Mouse (Mus musculus): Measurements from ENCODE around the gene Cdk19. TPM values are rescaled to one million over a fixed set of nuclear protein-coding genes. Genes with fewer than 3 reads are reported as not detected.
"Not testable (repeated sequence)": the region's sequence is repeated elsewhere in the genome, so short reads cannot be mapped to it uniquely, and the experiment has no call there.

The Cdk19 gene
- 9.5 and 11.2 TPM in 2 replicates for polyA plus RNA-seq (2016; fragmentation: Nextera tagmentation; extraction: Ambion mirVana)

DNA sequence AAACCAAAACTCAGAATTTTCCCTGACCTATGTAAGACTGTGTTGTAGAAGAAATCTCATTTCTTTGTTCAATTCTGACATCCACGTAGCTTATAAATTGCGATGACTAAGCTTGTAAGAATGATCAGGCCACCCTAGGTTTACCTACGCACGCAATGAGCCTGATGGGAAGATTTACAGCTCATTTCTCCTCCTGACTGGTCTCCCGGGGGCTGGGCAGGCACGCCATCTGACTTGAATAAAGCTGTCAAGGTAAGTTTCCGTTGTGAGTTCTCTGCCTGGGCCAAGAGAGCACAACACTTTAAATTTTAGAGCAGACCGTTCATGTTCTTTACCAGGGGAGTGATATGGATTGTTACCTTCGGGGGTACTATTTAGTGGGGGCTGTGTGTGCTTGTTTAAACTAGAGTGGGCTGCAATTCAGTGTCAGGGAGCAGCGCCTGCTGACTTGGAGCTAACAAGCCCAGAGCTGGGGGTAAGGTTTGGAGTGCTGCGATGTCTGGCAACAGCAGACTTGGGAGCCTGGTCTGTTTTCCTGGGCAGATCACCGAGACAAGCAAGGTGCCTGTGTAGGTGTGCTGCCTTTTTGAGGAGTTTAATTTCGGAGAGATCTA is at the start of gene Cdk19:
Cdk19 (plus strand) TSS at position 214 of the 614 bp plus-strand sequence.
- no peaks in the 10 kb centered on the region for H3K36me3 ChIP-seq
- H3K9ac ChIP-seq, result no peak within 1 kb of the TSS
- no peak within 1 kb of the TSS for H3K4me2 ChIP-seq
- H3K27ac ChIP-seq (ENCODE audit: poor library complexity, severe bottlenecking), result no peak within 1 kb of the TSS
- no peaks in the 10 kb centered on the region for H3K4me1 ChIP-seq (replicated peaks)
- no peak for ATAC-seq (ENCODE audit: insufficient number of reproducible peaks, low FRiP score)
- H3K27me3 ChIP-seq (replicated peaks), result peaks cover 6% of the 10 kb centered on the region; the same call in 1 of the 2 replicates
- H3K4me3 ChIP-seq, result no peak within 1 kb of the TSS
- WGBS, result 42% methylated on average over 13 of the region's 13 CpGs
- H3K9me3 ChIP-seq (replicated peaks), result no peaks in the 10 kb centered on the region; the same call in 1 of the 2 replicates

DNA sequence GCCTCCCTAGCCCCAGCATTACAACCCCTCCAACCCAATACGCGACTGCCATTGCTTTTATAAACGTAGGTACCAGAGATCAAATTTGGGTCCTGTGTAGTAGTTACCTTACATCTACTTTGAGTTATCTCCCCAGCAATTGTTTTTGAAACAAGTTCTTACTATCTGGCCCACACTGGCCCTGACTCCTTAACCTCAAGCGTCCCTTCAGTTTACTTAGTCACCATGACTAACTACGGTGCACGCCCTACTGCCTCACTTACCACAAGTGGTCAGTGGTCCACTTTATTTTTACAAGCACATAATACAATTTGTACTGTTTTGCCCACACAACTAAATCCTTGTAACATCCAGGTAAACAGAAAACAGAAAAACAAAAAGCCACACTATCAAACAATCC is 46.7 kb upstream of the Cdk19 start:
- Histone ChIP-seq H3K4me1 (replicated peaks) (peaks cover 16% of the 10 kb centered on the region), H3K9me3 (replicated peaks) (no peaks in the 10 kb centered on the region), H3K4me3 (no peak overlapping the region), H3K27me3 (replicated peaks) (no peaks in the 10 kb centered on the region), H3K36me3 (peaks cover 37% of the 10 kb centered on the region), H3K9ac (no peak overlapping the region), H3K27ac (ENCODE audit: poor library complexity, severe bottlenecking) (no peak overlapping the region), H3K4me2 (no peak overlapping the region)
- ATAC-seq (ENCODE audit: insufficient number of reproducible peaks, low FRiP score), result peak; percentile 84
- 91% methylated on average over 6 of the region's 6 CpGs for WGBS

DNA sequence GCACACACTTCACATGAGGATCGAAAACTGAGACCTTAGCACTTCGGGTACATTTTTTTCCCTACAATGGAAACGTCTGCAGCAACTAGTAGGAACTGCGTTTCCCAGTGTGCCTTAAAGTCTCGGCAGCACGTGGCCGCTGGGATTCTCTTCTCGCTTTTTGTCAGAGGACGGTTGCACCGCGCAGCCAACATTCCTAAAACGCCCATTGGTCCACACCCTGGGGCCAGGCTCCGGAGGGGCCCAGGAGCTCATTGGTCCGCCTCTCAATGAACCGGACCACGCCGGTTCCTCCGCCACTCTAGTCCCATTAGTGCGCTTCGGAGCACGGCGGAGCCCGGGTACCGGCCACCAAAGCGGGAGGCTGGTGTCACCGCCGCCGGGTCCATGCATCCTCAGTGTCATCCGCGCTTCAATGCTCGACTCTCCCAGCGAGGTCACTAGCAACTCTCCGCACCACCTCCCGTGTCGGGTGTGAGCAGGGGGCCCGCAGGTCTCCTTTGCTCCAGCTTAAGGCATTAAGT is 38.7 kb upstream of the Cdk19 start:
- Histone ChIP-seq H3K27me3 (replicated peaks) (no peaks in the 10 kb centered on the region), H3K4me3 (peak overlapping the region; percentile 97), H3K27ac (ENCODE audit: poor library complexity, severe bottlenecking) (peak overlapping the region; percentile 92), H3K4me2 (peak overlapping the region; percentile 79), H3K36me3 (no peaks in the 10 kb centered on the region), H3K9ac (peak overlapping the region; percentile 98), H3K4me1 (replicated peaks) (peaks cover 28% of the 10 kb centered on the region), H3K9me3 (replicated peaks) (no peaks in the 10 kb centered on the region)
- WGBS, result under 1% methylated on average over 36 of the region's 36 CpGs
- peak; percentile 86 for ATAC-seq (ENCODE audit: insufficient number of reproducible peaks, low FRiP score)

DNA sequence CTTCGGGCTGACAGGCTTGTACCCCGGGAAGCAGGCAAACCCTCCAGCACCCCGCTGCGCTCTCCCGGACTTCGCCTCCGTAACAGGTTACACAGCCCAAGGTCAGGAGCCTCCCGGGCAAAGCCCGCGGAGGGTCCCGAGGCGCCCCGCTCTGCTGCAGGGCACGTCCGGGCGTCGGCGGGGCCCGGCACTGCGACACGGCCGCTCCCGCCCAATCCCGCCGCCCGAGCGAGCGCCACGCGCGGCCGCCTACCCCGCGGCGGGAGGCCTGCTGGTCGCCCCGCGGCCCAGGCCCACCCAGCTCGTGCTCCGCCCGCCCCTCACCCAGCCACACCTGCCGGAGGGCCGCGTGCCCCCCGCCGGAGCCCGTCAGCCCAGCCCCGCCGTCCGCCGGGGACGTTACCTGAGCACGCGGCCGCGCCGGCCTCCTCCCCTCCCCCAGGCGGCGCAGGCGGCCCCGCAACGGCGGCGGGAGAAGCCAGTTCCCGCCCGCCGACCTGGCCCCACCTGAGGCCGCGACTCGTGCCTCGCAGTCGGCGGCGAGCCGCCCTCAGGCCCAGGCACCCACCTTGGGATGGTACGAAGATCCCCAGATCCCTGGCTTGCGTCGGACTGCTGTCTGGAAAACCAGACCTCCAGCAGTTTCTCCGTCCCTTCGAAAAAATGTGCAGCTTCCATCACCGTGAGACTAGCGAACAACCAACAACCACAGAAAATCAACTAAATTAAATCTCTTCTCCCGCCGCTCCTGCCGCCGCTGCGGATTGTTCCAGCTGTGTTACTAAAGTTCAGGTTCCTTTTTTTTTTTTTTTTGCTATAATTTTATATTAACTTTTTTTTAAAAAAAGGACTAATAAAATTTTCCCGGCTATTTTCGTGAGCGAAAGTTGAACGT is 37.9 kb upstream of the Cdk19 start:
- H3K27ac ChIP-seq (ENCODE audit: poor library complexity, severe bottlenecking), result peak overlapping the region; percentile 92
- whole genome bisulfite sequencing, result under 1% methylated on average over 64 of the region's 91 CpGs

DNA sequence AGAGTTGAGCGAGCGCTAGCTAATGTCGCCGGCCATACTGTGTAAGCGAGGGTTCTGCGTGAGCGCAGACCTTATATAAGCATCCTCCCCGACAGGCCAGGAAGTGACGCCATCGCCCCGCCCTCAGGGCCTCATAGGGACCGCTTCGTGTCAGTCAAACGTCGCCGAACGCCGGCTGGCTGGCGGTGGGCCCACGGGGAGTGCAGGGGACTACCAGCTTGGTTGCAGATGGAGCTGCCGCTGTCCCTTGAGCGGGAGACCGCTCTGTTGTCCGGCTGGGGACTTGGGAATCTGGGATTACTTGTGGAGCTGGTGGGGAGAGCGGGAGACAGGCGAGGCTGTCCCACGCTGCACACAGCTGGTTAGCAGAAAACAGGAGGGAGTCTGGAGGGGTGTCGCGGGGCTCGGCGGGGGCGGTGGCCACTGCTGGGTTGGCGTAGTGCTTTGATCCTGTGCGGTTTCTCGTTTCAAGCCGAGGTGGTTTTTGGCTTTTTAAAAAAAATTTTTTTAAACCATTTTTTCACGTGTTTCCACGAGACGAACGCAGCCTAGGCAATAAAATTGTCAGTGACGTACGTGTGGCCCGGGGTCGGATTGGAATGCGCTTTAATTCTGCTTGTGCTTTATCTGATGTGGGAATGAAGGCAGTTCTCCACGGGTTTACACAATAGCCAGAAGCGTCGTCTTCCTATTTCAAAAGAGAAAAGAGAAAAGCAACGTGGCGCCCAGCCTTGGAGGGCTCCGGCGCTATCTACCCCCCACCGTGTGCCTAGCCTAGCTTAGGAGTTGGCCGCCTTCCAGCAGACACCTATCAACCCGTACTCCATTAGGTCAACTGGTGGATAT is 37.0 kb upstream of the Cdk19 start, which contains the start of gene Amd1:
Amd1 (minus strand) TSS at position 47 of the 846 bp plus-strand sequence.
- 0% methylated on average over 55 of the region's 55 CpGs for WGBS
- H3K9me3 ChIP-seq (replicated peaks), result 0 out of 2 replicates have a peak, but pooled peaks cover 3% of the 10 kb centered on the region
- no peaks in the 10 kb centered on the region for H3K36me3 ChIP-seq
- no peaks in the 10 kb centered on the region for H3K27me3 ChIP-seq (replicated peaks)
- H3K4me3 ChIP-seq, result peak within 1 kb of the TSS; percentile 97
- peak within 1 kb of the TSS; percentile 79 for H3K4me2 ChIP-seq
- H3K27ac ChIP-seq (ENCODE audit: poor library complexity, severe bottlenecking), result peak within 1 kb of the TSS; percentile 96
- H3K4me1 ChIP-seq (replicated peaks), result peaks cover 22% of the 10 kb centered on the region
- peak; percentile 95 for ATAC-seq (ENCODE audit: insufficient number of reproducible peaks, low FRiP score)
- H3K9ac ChIP-seq, result peak within 1 kb of the TSS; percentile 98

More for the DNA sequence above, 37.9 kb upstream of the Cdk19 start:
- peak; percentile 53 for ATAC-seq (ENCODE audit: insufficient number of reproducible peaks, low FRiP score)
- not testable (repeated sequence) for H3K27me3 ChIP-seq (replicated peaks); H3K36me3 ChIP-seq; H3K9me3 ChIP-seq (replicated peaks)
- Histone ChIP-seq H3K4me3 (peak overlapping the region; percentile 97), H3K9ac (peak overlapping the region; percentile 98), H3K4me1 (replicated peaks) (peaks cover 22% of the 10 kb centered on the region), H3K4me2 (peak overlapping the region; percentile 79)

DNA sequence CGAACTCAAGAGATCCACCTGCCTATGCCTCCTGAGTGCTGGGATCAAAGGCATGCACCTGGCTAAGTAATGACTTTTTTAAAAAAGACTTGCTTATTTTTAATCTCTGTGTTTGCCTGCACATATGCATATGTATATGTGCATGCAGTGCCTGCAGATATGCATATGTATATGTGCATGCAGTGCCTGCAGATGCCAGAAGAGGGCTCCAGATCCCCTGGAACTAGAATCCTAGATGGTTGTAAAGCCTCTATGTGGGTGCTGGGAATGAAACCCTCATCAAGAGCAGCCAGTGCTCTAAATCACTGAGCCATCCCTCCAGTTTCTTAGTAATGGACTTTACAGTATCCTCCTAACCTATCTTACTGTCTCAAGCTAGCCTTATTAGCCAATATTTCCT is 33.4 kb upstream of the Cdk19 start:
- ATAC-seq (ENCODE audit: insufficient number of reproducible peaks, low FRiP score), result no peak
- WGBS, result 93% methylated on average over 1 of the region's 1 CpGs
- Histone ChIP-seq H3K4me2 (no peak overlapping the region), H3K9ac (no peak overlapping the region), H3K27ac (ENCODE audit: poor library complexity, severe bottlenecking) (no peak overlapping the region), H3K4me1 (replicated peaks) (peaks cover 5% of the 10 kb centered on the region; the same call in 1 of the 2 replicates), H3K4me3 (no peak overlapping the region), H3K27me3 (replicated peaks) (no peaks in the 10 kb centered on the region), H3K9me3 (replicated peaks) (0 out of 2 replicates have a peak, but pooled peaks cover 3% of the 10 kb centered on the region), H3K36me3 (no peaks in the 10 kb centered on the region)

DNA sequence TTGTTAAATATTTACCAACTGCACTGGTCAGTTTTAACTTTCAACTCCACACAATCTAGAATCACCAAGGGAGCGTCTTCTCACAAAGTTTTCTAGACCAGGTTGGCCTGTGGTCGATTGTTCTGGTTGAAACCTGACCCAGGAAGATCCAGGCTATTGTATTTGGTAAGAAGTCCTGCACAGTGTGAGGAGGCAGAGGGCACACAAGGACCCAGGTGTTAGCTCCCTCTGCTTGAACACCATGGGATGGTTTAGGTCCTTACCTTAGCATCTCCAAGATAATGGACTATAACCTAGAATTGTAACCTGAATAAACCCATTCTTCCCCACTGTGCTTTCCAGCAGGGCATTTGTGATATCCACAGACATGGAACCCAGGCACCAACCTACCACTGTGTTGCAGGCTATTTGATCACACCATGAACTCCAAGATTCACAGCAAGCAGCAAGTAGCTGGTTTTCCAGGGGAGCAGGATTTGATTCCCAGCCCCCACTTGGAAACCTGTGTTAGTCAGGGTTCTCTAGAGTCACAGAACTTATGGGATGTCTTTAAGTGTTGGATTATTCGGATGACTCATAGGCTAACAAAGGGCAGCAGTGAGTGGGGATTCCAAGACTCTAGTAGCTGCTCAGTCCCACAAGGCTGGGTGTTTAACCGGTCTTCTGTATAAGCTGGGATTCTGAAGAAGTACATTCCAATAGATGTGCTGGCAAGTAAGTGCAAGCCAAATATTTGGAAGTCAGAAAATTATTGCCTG is 31.4 kb upstream of the Cdk19 start:
- Histone ChIP-seq H3K27ac (ENCODE audit: poor library complexity, severe bottlenecking) (no peak overlapping the region), H3K36me3 (no peaks in the 10 kb centered on the region), H3K4me1 (replicated peaks) (peaks cover 17% of the 10 kb centered on the region), H3K27me3 (replicated peaks) (no peaks in the 10 kb centered on the region), H3K9ac (no peak overlapping the region), H3K9me3 (replicated peaks) (0 out of 2 replicates have a peak, but pooled peaks cover 3% of the 10 kb centered on the region), H3K4me3 (no peak overlapping the region), H3K4me2 (no peak overlapping the region)
- WGBS, result 63% methylated on average over 4 of the region's 4 CpGs
- ATAC-seq (ENCODE audit: insufficient number of reproducible peaks, low FRiP score), result no peak

DNA sequence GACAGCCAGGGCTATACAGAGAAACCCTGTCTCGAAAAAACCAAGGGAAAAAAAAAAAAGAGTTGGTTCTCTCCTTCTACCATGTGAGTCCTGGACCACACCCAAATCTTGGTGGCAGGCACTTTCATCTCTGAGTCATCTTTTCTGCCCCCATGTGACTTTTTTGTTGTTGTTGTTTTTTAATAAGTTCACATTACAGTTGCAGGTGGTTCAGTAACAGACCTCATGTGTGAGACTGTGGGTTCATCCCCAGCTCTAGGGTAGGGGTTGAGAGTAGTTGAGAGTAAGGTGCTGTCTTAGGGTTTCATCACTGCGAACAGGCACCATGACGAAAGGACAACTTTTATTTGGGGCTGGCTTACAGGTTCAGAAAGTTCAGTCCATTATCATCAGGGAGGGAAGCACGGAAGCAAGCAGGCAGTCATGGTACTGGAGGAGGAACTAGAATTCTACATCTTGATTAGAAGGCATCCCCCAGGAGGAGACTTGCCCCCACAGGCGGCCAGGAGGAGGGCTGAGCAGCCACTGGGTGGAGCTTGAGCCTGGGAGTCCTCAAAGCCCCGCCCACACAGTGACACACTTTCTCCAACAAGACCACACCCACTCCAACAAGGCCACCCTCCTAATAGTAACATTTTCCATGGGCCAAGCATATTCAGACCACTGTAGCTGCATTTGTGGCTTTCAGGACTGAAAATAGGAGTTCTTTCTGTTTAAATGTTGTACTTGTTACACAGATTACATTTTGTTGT is 29.3 kb upstream of the Cdk19 start:
- Histone ChIP-seq H3K4me2 (0 out of 2 replicates have a peak overlapping the region, but pooled peaks have one; percentile 10), H3K4me3 (no peak overlapping the region), H3K9me3 (replicated peaks) (0 out of 2 replicates have a peak, but pooled peaks cover 3% of the 10 kb centered on the region), H3K27me3 (replicated peaks) (no peaks in the 10 kb centered on the region), H3K36me3 (no peaks in the 10 kb centered on the region), H3K9ac (no peak overlapping the region), H3K4me1 (replicated peaks) (peaks cover 20% of the 10 kb centered on the region), H3K27ac (ENCODE audit: poor library complexity, severe bottlenecking) (no peak overlapping the region)
- ATAC-seq (ENCODE audit: insufficient number of reproducible peaks, low FRiP score), result peak; percentile 87
- 51% methylated on average over 6 of the region's 6 CpGs for WGBS

DNA sequence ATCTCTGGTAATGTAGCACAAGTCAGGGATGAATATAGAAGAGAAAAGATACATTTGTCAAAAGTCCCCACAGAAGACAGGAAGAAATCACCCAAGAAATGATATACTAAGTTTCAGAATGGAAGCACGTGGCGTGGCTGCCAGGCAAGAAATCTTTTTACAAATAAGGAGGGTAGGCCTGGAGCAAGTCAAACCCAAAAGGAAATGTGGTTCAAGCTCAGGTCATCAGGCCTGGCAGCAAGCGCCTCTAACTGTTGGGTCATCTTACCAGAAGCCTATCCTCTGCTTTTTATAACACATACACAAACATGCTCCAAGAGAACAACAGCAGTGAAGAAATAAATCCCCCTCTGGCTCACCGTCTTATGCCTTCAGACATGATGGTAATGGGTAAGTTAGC is 26.6 kb upstream of the Cdk19 start:
- H3K9me3 ChIP-seq (replicated peaks), result no peaks in the 10 kb centered on the region
- H3K4me1 ChIP-seq (replicated peaks), result peaks cover 20% of the 10 kb centered on the region
- 60% methylated on average over 4 of the region's 4 CpGs for WGBS
- no peak overlapping the region for H3K4me2 ChIP-seq
- no peak overlapping the region for H3K27ac ChIP-seq (ENCODE audit: poor library complexity, severe bottlenecking)
- no peaks in the 10 kb centered on the region for H3K36me3 ChIP-seq
- H3K27me3 ChIP-seq (replicated peaks), result no peaks in the 10 kb centered on the region
- H3K4me3 ChIP-seq, result no peak overlapping the region
- no peak overlapping the region for H3K9ac ChIP-seq
- no peak for ATAC-seq (ENCODE audit: insufficient number of reproducible peaks, low FRiP score)

Measured in heart, embryonic 12.5 days (tissue).